Mouse (Mus musculus): Measurements from ENCODE around the gene Pex16. TPM values are rescaled to one million over a fixed set of nuclear protein-coding genes. Genes with fewer than 3 reads are reported as not detected.
A peak's percentile ranks its signal among the peaks of the same experiment; 100 is the strongest.

Gene Pex16
- polyA plus RNA-seq, 1 experiment from 2014 or later: 30.1 TPM

DNA sequence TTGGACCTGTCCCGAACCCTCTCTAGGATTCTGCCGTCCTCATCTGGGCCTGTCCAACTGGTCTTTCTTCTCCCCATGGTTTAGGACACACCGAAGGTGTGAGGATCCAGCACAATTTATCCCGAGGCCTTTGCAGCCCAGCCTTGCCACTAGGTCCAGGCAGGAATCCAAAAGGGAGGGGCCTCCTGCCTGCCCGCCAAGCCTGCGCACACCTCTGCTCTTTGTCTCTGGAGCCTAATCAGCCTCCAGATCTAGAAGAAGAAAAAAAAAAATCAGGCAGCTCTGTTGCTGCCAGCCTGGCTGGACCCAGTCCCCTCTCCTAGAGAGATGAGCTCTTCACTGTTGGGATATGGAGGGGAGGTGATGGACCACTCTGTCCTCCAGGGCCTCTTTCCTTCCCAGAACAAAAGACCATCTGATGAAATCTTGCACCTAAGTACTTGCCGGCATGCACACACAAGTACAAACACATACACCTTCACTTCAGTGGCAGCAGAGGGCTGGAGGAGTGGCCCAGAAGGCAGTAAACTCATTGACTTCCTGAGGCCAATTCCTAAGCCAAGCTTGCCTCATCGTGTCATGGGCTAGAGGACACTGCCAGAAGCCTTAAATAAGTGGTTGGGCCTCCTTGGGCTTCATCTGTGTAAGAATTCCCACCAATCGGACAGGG lies 1.6 kb upstream of the Pex16 start:
- Histone ChIP-seq H3K27ac (peak overlapping the region; percentile 91), H3K4me3 (0 out of 2 replicates have a peak overlapping the region, but pooled peaks have one; percentile 3), H3K4me1 (replicated peaks) (peaks cover 80% of the 10 kb centered on the region), H3K27me3 (ENCODE audit: insufficient read depth, poor library complexity, severe bottlenecking) (peaks cover 39% of the 10 kb centered on the region), H3K36me3 (peaks cover 9% of the 10 kb centered on the region; the same call in 1 of the 2 replicates), H3K9me3 (no peaks in the 10 kb centered on the region)
- WGBS: 48% methylated on average over 9 of the region's 9 CpGs
- DNase-seq (ENCODE audit: low spot score): no peak

DNA sequence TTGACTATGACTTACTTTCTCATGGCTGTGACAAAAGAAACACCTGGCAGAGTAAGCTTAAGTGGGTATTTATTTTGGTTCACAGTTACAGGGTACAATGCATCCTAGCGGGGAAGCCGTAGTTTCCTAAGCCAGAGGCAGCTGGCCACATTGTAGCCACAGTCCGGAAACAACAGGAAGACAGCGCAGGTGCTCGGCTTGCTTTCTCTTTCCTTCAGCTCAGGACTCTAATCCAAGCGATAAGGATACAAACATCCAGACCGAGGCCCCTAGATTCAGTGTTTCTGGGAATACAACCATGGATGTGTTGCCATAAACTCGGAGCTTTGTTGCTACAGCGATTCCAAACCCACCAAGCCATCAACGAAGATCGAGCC lies 1.1 kb upstream of the Pex16 start:
- Histone ChIP-seq H3K27me3 (ENCODE audit: insufficient read depth, poor library complexity, severe bottlenecking) (peaks cover 39% of the 10 kb centered on the region), H3K9me3 (no peaks in the 10 kb centered on the region), H3K4me3 (no peak overlapping the region), H3K36me3 (peaks cover 15% of the 10 kb centered on the region), H3K4me1 (replicated peaks) (peaks cover 76% of the 10 kb centered on the region), H3K27ac (peak overlapping the region; percentile 91; the same call in 1 of the 2 replicates)
- no peak for DNase-seq (ENCODE audit: low spot score)
- 85% methylated on average over 11 of the region's 11 CpGs for WGBS

DNA sequence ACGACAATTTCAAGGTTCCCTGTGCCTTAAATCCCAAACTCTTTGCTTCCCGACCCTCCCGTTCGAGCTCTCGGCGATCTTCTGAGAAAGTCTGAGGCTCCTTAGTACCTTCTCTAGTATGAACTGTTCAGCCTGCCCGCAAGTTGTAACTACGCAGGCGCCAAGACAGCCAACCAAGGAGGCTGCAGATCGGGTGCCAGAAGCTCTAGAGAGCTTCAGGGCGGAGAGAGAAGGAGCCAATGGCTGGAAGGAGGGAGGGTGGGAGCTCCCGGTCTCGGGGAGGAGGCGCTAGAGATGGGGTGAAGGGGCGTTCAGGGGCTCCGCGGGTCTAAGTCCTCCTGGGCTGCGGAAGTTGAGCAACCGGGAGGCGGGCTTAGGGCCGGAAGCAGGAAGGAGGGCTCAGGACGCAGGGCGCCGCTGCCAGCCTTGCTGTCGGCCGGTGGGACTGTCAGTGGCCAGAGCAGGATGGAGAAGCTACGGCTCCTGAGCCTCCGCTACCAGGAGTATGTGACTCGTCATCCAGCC lies 685 bp downstream of the Pex16 start:
- Histone ChIP-seq H3K4me1 (replicated peaks) (peaks cover 63% of the 10 kb centered on the region), H3K9me3 (no peaks in the 10 kb centered on the region), H3K27me3 (ENCODE audit: insufficient read depth, poor library complexity, severe bottlenecking) (peaks cover 26% of the 10 kb centered on the region), H3K4me3 (peak overlapping the region; percentile 70), H3K27ac (peak overlapping the region; percentile 91), H3K36me3 (peaks cover 32% of the 10 kb centered on the region)
- under 1% methylated on average over 29 of the region's 29 CpGs for WGBS
- DNase-seq (ENCODE audit: low spot score): peak; percentile 96

DNA sequence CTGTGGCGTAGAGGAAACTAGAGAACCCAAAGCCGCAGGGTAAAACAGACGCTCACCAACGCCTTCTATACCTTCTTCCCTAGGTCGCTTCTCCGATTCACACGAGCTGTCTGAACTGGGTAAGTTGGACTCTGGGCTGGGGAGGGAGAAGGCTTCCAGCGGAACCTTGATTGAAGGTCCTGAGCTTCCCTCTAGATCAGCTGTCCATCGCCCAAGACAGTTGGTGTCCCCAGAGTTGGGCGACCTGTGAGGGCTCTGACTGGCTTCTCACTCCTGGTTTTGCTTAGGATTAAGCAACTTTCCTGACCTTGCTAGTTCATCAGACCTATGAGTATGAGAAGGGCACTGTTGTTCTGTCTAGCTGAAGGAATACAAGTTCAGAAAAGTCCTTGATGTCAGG lies 1.3 kb downstream of the Pex16 start:
- H3K27ac ChIP-seq: peak overlapping the region; percentile 91
- peaks cover 20% of the 10 kb centered on the region for H3K27me3 ChIP-seq (ENCODE audit: insufficient read depth, poor library complexity, severe bottlenecking)
- no peak for DNase-seq (ENCODE audit: low spot score)
- H3K4me1 ChIP-seq (replicated peaks): peaks cover 62% of the 10 kb centered on the region
- WGBS: 15% methylated on average over 10 of the region's 10 CpGs
- peaks cover 38% of the 10 kb centered on the region for H3K36me3 ChIP-seq
- H3K4me3 ChIP-seq: peak overlapping the region; percentile 70
- H3K9me3 ChIP-seq: no peaks in the 10 kb centered on the region

DNA sequence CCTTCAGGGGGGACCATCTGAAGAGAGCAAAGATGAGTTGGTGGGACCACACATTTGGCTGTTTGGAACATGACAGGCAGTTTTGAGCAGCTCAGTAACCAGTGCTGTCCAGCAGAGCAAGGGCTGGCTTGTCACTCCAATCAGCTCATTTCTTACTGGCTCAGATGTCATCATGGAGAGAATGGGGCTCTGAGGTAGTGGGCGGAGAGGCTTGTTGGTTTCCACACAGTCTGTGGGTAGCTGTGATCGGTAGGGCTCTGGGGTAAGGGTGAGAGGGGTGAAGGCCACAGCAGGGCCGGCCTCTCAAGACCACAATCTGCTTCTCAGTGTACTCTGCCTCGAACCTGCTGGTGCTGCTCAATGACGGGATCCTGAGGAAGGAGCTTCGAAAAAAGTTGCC lies 1.8 kb downstream of the Pex16 start:
- Histone ChIP-seq H3K36me3 (peaks cover 43% of the 10 kb centered on the region), H3K4me3 (peak overlapping the region; percentile 70), H3K27me3 (ENCODE audit: insufficient read depth, poor library complexity, severe bottlenecking) (peaks cover 15% of the 10 kb centered on the region), H3K4me1 (replicated peaks) (peaks cover 58% of the 10 kb centered on the region), H3K27ac (peak overlapping the region; percentile 5; the same call in 1 of the 2 replicates), H3K9me3 (no peaks in the 10 kb centered on the region)
- 87% methylated on average over 6 of the region's 6 CpGs for WGBS
- no peak for DNase-seq (ENCODE audit: low spot score)

DNA sequence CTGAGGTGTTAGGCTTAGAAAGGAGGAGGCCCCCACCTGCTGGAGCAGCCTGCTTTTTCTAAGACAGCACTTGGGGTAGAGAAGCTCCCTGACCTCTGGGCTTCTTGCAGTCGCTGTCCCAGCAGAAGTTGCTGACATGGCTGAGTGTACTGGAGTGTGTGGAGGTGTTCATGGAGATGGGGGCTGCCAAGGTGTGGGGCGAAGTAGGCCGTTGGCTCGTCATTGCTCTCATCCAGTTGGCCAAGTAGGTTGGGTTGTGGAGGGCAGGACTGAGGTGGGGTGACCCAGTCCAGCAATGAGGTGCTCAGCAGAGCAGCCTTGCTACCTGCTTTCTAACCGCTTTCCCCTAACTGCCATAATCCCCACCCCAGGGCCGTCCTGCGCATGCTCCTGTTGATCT lies 2.8 kb downstream of the Pex16 start:
- Histone ChIP-seq H3K4me1 (replicated peaks) (peaks cover 47% of the 10 kb centered on the region), H3K27me3 (ENCODE audit: insufficient read depth, poor library complexity, severe bottlenecking) (peaks cover 5% of the 10 kb centered on the region; the same call in 1 of the 2 replicates), H3K9me3 (no peaks in the 10 kb centered on the region), H3K27ac (no peak overlapping the region), H3K4me3 (no peak overlapping the region), H3K36me3 (peaks cover 54% of the 10 kb centered on the region)
- no peak for DNase-seq (ENCODE audit: low spot score)
- 93% methylated on average over 7 of the region's 7 CpGs for WGBS

DNA sequence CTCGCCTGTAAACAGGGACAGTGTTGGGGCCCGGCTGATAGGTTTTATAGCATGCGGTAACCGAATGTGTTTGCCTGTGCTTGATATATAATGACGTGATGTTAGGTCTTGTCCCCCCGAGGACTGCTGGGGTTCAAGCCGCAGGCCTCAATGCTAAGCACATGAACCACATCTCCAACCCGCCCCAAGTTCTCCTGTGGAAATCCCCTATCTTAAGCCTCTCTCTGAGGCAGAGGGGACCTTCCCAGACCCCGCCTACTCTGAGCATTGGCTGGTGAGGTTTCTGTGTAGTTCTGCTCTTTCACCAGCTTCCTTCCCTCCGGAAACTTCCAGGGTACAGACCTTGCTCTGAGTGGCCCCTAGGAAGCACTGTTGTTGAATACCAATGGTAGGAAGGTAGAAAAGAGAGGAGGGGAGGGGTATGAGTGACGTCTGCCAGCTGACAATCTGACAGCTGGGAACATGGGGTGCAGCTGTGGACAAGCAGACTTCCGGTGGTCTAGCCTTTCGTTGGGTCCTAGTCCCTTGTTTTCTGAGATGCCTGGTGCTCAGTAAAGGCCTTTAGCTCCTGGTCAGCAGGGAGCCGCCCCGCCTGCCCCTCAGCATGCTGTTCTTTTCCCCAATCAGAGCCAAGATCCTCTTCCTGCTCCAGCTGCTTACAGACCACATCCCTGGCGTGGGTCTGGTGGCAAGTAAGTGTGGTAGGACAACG lies 5.5 kb downstream of the Pex16 start:
- H3K9me3 ChIP-seq: no peaks in the 10 kb centered on the region
- 81% methylated on average over 17 of the region's 17 CpGs for WGBS
- H3K4me1 ChIP-seq (replicated peaks): peaks cover 25% of the 10 kb centered on the region
- peaks cover 80% of the 10 kb centered on the region for H3K36me3 ChIP-seq
- no peak overlapping the region for H3K4me3 ChIP-seq
- DNase-seq (ENCODE audit: low spot score): no peak
- no peaks in the 10 kb centered on the region for H3K27me3 ChIP-seq (ENCODE audit: insufficient read depth, poor library complexity, severe bottlenecking)
- no peak overlapping the region for H3K27ac ChIP-seq

DNA sequence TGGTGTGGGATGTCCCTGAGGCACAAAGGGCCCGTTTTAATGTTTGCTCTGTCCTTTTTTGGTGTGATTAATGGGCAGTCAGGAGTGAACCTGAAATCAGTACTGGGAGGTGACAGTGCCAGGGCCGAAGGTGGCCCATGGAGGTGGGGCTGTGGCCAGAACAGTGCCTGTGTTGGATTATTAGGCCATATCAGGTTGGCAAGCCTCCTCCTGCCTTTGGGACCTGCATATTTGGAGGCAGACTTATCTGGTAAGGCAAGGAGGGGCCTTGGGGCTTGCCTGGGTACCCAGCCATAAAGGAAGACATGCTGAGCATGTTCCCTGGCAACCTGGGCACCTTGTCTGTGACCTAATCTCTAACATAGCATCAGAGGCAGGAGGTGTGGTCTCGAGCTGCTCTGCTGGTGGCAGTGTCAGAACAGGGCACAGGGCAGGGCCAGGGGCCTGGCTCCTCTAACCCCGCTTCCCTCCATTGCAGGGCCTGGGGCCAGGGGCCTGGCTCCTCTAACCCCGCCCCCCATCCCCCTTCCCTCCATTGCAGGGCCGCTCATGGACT lies 6.1 kb downstream of the Pex16 start:
- no peak for DNase-seq (ENCODE audit: low spot score)
- Histone ChIP-seq H3K27ac (no peak overlapping the region), H3K36me3 (peaks cover 86% of the 10 kb centered on the region), H3K9me3 (no peaks in the 10 kb centered on the region), H3K27me3 (ENCODE audit: insufficient read depth, poor library complexity, severe bottlenecking) (no peaks in the 10 kb centered on the region), H3K4me3 (no peak overlapping the region), H3K4me1 (replicated peaks) (peaks cover 20% of the 10 kb centered on the region)
- 79% methylated on average over 6 of the region's 6 CpGs for WGBS

DNA sequence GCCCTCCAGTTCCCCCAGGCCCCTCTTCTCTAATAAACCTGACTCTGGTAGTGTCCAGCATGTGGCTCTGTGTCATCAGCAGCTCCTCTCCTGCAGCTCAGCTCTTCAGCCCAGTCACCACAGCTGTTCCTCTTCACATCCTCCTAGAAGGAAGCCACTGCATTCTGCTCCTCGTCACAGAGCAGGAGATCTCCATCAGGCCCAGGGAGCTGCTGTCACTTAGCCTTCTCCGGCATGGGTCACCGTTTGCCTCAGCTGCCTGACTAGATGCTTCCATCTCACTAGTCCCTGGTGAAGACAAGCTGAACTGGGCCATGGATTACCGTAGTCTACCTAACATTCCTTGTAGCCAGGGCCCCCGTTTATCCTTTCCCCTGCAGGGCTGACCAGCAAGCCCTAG lies 6.7 kb downstream of the Pex16 start:
- no peak overlapping the region for H3K27ac ChIP-seq
- peaks cover 92% of the 10 kb centered on the region for H3K36me3 ChIP-seq
- no peaks in the 10 kb centered on the region for H3K9me3 ChIP-seq

DNA sequence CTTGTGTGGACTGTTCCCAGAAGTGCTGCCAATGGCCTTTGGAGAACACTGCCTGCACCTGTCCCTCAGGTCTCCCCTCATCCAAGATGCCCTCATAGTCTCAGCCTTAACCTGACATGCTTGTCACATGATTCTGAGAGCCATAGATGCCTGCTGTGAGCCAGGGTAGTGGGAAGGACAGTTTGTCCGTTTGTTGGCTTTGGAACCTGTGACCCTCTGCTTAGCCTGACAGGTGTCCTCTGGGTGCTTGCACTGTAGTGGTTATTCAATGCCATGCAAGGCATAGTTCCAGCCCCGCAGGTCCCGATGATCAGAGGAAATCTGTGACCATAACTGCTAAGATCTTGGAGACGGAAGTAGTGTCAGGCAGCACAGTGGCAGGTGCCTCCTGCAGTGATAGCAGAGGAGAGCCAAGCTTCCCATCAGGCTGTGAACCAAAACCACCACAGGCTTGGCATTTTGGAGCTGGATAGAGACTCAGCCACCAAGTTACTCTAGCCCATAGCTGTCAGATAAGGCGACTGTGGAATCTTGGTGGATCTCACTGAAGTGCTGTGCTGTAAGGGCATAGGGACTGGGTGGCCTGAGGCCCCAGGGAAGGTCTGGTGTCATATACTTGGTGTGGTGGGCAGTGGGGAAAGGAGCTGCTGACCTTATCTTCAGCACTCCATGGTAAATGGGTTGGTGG lies 7.6 kb downstream of the Pex16 start, which contains the start of gene 1700029I15Rik:
Gene 1700029I15Rik (plus strand): TSS at position 638 of the 688 bp plus-strand sequence.
- H3K27ac ChIP-seq: no peak within 1 kb of the TSS
- DNase-seq (ENCODE audit: low spot score): no peak
- no peaks in the 10 kb centered on the region for H3K9me3 ChIP-seq
- no peak within 1 kb of the TSS for H3K4me3 ChIP-seq
- WGBS: 87% methylated on average over 5 of the region's 5 CpGs
- no peaks in the 10 kb centered on the region for H3K27me3 ChIP-seq (ENCODE audit: insufficient read depth, poor library complexity, severe bottlenecking)
- H3K4me1 ChIP-seq (replicated peaks): peaks cover 20% of the 10 kb centered on the region; the same call in 1 of the 2 replicates
- peaks cover 100% of the 10 kb centered on the region for H3K36me3 ChIP-seq

More for the DNA sequence above, 6.7 kb downstream of the Pex16 start:
- H3K27me3 ChIP-seq (ENCODE audit: insufficient read depth, poor library complexity, severe bottlenecking): no peaks in the 10 kb centered on the region
- peaks cover 17% of the 10 kb centered on the region for H3K4me1 ChIP-seq (replicated peaks)
- no peak overlapping the region for H3K4me3 ChIP-seq
- 89% methylated on average over 5 of the region's 5 CpGs for WGBS
- DNase-seq (ENCODE audit: low spot score): no peak

DNA sequence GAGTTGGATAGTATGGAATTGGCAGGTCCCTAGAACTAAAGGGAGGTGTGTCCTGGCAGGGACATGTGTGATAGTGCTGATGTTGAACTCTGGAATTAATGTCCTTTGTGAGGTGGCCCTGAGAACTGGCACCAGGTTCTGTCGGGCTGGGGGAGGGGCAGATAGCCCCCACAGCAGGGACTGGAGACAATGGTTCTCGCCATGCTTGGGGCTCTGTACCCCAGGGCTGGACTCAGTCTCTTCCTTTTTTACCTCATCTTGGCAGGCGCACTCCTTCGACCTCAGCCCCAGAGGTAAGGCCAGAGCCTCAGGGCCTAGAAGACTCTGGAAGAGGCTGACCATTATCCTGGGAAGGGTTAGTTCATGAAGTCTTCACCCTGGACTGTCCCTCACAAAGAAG lies 8.3 kb downstream of the Pex16 start:
- H3K36me3 ChIP-seq: peaks cover 100% of the 10 kb centered on the region
- no peaks in the 10 kb centered on the region for H3K27me3 ChIP-seq (ENCODE audit: insufficient read depth, poor library complexity, severe bottlenecking)
- no peaks in the 10 kb centered on the region for H3K9me3 ChIP-seq
- H3K4me3 ChIP-seq: no peak overlapping the region
- no peak overlapping the region for H3K27ac ChIP-seq
- 89% methylated on average over 4 of the region's 4 CpGs for WGBS
- no peak for DNase-seq (ENCODE audit: low spot score)
- peaks cover 28% of the 10 kb centered on the region for H3K4me1 ChIP-seq (replicated peaks)

DNA sequence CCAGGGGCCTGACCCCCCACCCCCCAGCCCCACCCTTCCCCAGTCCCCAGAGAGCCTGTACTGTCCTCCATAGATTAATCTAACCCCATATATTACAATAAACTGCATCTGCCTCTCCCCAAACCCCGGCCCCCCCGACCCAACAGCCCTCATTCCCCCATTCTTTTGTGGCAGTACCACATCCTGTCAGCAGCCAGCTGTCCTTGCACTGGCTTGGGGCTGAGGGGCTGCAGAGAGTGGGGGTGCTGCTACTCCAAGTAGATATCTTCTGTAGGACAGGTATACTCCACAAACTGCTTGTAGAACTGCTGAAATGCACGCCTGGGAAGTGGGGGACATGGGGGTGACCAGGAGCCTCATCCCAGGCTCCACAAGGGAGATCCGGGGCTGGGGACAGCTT lies 9.6 kb downstream of the Pex16 start:
- Histone ChIP-seq H3K4me1 (replicated peaks) (peaks cover 40% of the 10 kb centered on the region), H3K9me3 (no peaks in the 10 kb centered on the region), H3K27me3 (ENCODE audit: insufficient read depth, poor library complexity, severe bottlenecking) (no peaks in the 10 kb centered on the region), H3K36me3 (peaks cover 89% of the 10 kb centered on the region), H3K27ac (no peak overlapping the region), H3K4me3 (no peak overlapping the region)
- 80% methylated on average over 4 of the region's 4 CpGs for WGBS
- DNase-seq (ENCODE audit: low spot score): no peak

Data from hindbrain, embryonic 10.5 days (tissue).